Mouse (Mus musculus) regulatory T cell (primary cell): Measurements from ENCODE around the gene Arhgap17.

ENCODE experiments used
- in situ Hi-C: fragments of 300-600 bp; cut with MboI, MseI; formaldehyde crosslinking; loops from one replicate; pipeline ENCODE4 v1.15.1; 2025; ENCODE audit warnings: high pct_unique_total_duplicates

Arhgap17 gene

DNA sequence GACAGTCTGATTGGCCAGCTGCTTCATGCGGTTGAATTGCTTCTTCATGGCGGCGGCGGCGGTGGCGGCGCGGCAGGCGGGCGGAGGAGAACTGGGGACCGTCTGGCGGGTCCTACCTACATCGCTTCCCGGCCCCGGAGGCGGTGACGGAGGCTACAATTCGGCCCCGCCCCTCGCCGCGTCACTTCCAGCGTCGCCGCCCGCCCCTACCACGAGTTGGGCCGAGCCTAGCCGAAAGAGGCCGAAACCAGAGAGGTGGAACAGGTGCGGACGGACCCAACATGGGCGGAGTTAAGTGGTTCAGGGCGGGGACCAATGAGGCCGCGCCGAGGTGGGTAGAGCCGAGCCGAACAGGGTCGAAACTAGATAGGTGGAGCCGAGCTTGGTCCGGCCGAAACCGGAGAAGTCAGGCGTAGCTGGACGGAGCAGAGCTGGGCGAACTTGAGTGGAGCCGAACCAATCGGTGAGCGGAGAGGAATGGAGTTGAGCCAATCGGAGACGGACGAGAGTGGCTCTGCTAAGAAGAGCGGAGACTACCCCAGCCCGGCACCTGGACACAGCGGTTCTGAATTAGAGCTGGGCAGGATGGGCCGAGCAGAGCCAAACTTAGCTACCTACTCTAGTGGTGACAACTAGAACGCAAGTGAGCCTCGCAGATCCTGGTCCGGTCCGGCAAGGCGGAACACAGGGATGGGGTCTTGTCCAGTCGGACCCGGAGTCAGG lies at the start of gene Arhgap17, which contains the start of gene Lcmt1:
Arhgap17 (minus strand) TSS at position 157 of the 723 bp plus-strand sequence.
Lcmt1 (plus strand) TSS at position 26 of the 723 bp plus-strand sequence.
- in situ Hi-C loops = loop anchor here (5.0 kb wide), 1 partner anchor 48 kb away; no protein-coding TSS in a partner anchor

DNA sequence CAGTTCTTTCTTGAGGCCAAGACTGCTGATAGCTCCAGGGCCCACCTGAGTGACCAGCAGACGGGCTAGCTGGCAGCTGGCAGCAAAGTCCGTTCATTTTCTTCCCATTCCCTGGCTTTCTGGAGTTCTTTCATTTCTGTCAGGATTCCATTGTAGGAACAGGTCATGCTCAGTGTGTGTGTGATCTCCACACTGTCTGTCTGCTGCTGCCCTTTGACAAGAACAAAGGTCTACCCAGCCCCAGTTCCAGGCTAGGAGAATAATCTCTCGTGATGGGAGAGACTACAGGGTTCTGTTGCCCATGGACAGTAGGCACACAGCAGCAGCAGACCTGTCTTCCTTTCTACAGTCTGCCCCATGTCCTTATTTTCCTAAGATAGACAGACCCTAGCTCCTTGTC lies 47.9 kb upstream of the Arhgap17 start:
- in situ Hi-C loops = no loop called here

DNA sequence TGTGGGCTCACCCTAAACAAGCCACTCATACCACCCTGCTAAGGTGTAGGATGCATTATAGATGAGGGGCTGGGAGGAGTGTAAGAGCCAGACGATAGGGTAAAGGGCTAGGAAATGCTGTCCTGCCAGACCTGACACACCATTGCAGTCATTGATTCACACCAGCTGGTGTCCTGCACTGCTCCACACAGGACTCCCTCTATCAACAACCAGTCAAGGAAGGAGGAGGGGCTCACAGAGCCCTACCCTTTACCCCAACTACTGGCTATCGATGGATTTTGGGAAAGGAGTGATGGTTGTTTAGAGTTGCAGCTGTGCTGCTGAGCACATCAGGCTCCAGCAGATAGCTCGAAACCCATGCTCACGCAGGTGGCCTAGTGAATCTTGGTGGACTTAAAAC lies 47.1 kb upstream of the Arhgap17 start:
- in situ Hi-C loops = no loop called here

DNA sequence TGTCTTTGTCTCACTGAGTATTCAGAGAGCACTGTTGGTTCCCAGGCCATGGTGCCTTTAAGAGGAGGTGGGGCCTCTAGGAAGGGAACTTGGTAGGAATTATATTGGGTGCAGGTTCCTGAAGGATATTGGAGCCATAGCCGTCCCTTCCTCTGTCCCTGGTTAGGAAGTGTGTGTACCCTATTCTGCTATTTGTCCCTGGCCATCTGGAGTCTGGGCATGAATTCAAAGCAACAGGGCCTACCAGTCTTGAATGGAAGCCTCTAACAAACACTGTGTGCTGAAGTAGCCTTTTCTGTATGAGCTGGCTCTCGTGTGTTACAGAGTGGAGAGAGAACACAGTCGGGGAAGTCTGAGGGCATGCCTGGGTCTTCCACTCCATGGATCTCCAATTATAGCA lies 42.4 kb upstream of the Arhgap17 start:
- in situ Hi-C loops = no loop called here

DNA sequence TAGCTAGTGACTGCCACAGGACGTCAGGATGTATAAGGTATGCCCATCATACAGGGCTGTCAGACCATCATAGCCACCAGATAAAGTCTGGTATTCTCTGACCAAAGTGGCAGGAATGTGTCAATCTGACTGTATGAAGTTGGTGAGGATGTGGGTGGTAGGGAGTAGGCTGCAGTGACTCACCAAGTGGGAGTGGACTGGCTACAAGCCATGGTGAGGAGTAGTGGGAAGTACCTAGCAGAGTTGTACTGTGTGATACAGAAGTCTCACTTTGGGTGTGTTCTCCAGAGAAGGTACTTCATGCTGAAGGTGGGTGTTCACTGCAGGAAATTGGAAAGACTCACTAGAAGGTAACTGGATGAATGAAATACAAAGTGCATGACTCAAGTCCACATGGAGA lies 41.4 kb upstream of the Arhgap17 start:
- in situ Hi-C loops = no loop called here

DNA sequence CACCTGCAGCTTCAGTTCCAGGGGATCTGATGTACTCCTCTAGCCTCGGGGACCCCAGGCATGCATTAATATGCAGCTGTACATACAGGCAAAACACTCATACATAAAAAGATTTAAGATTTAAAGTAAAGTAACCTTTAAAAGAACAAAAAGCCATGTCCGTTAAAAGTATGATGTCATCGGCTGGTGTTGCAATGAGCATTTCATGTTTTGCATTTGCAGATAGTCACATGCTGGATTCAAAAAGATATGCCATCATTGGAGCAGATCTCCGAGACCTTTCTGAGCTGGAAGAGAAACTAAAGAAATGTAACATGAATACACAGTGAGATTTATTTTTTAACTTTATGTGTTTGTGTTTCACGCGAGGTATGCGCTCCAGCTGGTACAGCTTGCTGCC lies 40.8 kb upstream of the Arhgap17 start:
- in situ Hi-C loops = no loop called here

DNA sequence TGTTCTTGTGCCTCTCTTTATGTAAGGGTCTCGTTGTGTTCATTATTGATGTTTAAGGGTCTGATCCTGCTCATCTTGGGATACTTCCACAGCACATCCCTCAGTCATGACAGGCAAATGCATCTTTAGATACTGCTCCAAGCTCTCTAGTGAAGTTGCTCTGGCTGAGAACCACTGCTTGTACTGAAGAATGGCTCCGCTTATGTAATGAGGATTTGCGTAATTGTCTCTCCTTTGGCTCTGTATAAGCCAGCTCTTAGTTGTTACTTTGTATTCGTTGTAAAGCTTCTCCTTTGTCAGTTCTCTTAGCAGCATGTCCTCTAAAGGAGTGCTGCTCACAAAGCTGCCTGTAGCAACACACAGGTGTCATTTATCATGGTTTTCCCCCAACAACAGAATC lies 37.3 kb upstream of the Arhgap17 start:
- in situ Hi-C loops = no loop called here

DNA sequence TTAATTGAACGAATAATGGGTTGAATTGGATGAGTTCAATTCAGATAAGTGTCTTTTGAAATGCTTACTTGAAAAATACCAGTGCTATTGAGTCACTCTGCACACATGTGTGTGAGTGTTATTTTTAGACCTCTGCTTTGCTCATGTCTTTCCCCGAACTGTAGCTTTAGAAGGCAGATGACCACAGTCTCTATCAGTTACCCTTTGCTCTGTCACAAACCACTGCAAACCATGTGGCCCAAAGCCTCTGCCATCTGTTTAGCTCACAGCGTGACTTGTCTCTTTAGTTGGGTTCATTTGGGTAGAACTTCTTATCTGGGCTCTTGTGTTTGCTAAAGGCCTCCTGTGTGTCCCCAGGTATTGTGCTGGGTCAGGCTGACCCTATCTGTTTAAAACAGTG lies 35.9 kb upstream of the Arhgap17 start:
- in situ Hi-C loops = no loop called here

DNA sequence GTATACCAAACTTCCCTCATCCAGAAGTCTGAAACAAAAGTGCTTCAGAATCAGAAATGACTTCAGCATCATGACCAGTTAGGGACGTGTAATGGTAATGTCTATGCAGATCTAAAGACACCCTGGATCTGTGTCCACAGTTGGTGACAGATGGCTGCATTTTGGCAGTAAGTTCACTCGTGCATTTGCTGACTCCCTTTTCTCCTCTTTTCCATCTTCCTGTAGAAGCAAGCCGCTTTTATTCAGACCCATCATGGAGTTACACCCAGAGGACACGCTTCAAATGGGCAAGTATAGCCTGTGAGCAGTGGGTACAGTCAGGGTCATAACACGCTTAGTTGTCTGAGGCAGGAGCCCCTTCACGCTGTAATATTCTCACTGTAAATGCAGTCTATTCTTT lies 34.5 kb upstream of the Arhgap17 start:
- in situ Hi-C loops = no loop called here

DNA sequence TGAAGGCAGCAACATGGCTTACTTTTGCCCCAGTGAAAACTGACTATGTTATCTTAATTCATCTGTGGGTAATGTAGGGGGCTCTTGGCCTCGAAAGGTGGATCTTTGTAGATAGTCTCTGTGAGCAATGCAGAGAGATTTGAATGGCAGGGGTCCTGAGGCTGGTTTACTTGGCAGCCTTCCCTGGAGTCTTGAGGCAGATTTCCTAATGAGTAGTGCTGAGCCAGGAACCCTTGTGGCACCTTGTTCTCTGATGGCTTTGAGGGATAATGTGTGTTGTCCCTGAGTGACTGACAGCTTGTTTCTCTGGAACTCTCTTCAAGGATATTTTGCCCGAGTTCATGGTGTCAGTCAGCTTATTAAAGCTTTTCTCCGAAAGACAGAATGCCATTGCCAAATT lies 31.4 kb upstream of the Arhgap17 start:
- in situ Hi-C loops = no loop called here

DNA sequence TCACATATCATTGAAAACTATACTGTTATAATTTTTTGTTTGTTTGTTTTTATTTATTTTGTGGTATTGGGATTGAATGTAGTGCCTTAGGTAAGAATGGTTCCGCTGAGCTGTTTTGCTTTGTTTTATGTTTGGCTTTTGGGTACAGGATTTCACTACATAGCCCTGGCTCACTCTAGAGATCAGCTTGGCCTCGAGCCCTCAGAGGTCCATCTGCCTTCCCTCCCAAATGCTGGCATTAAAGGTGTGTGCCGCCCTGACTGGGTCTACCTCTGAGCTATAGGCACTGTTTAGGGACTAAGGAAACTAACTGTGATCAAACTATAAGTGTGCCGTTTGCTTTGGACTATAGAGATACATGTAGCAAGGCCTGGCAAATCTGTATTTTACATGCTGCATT lies 29.6 kb upstream of the Arhgap17 start:
- in situ Hi-C loops = no loop called here

DNA sequence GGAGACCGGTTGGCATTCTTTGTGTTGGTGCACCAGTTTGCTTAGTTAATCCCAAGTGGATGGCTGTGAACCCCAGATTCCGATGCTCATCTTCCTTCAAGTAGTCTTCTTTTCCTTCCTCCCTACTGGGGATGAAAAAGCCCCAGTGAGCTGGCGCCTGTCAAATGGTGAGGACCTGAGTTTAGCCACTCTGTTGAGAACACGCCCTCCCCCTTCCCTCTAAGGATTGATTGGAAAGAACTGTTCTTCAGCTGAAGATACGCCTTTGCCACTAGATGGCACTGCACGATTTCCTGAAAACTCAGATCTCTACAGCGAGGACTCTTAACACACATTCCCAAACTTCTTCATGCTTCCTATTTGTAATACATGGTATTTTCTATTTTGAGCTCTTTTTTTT lies 29.1 kb upstream of the Arhgap17 start:
- in situ Hi-C loops = no loop called here

DNA sequence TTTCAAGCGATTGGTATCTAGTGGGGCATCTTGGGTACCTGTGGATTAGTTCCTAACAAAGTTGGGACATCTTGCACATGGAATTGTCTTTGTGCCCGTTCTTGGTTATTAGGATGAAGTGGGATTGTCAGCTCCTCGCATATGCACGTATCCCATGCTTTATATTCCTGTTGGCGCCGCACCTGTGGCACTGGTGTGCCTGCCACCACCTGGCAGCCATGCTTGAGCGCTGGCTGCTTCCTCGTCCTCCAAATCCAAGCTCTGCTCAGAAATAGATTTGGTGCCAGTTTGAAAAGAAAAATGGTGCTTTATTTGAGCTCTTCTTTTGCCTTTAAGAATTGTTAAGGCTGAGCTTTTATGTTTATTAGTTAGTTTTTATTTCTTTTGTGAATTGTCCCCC lies 28.2 kb upstream of the Arhgap17 start:
- in situ Hi-C loops = no loop called here

DNA sequence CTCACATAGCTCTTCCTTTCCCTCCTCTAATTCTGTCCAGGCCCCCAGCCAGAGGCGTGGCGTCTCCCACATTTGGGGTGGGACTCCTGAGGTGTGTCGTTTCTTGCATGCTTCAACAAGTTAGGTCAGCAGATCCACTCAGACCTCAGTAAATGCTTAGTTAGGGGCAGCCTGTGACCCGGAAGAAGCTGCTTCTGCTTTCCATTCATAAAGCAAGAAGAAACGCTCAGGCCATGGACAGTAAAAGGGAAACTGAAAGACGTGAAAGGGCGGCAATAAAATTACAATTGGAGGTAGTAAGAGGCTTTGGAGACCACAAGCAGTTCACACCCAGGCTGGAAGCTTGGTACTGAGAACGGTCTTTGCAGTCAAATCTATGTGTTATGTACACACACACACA lies 27.7 kb upstream of the Arhgap17 start:
- in situ Hi-C loops = no loop called here

DNA sequence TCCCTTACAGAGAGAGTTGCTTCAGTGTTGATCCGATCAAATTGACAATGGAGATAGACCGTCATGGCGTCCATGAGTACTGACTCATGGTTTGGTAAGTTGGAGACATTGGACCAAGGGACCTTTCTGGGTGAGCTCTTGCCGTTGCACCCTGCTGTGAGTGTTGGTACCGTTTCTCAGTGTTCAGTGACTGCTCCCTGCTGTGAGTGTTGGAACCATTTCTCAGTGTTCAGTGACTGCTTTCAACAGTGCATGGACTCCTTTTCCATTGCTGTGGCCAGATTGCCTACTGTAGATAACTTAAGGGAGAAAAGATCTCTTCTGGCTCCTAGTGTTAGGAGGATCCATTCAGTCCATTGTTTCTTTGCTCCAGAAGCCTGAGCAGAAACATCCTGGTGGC lies 27.2 kb upstream of the Arhgap17 start:
- in situ Hi-C loops = no loop called here

DNA sequence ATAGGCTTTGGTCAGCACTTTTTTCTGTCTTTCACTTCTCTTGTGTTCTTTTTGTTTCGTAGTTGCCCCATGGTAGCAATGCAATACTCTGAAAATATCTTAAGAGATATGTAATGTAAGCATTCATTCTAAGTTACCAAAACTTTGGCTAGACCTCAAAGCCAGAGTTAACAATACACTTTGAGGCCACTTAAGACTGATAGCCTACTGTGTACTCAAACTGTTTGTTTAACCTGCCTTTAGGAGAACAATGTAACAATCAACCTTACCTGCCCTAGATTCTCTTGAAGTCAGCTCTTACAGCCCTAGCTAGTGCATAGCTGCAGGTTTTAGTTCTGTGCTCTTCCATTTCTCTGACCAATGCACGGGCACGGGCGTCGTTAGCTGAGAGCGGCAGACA lies 24.6 kb upstream of the Arhgap17 start:
- in situ Hi-C loops = no loop called here

DNA sequence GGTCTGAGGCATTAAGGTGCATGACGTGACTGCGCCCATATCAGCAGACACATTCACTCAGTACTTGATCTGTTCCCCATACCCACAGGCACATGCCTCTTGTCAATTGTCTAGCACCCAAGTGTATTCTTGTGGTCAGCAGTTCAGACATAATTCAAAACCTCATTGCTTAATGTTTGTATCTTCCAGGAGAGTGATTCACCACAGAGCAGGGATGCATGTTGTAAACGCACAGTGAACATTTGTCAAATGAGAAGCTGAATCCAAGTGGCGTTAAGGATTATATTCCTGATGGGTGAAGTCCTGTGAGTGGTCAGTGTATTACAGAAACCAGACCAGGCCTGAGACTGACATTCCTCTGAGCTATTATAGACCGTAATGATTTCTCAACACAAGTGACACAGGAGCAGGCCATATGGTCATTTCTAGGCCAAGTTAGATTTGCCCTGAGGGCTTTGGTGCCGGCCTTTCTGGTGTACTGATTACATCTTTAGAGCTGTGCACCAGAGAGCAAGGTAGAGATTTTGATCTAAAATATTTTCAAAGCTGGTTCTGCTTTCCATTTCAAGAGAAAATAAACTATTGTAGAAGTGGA lies 20.1 kb upstream of the Arhgap17 start:
- in situ Hi-C loops = no loop called here

DNA sequence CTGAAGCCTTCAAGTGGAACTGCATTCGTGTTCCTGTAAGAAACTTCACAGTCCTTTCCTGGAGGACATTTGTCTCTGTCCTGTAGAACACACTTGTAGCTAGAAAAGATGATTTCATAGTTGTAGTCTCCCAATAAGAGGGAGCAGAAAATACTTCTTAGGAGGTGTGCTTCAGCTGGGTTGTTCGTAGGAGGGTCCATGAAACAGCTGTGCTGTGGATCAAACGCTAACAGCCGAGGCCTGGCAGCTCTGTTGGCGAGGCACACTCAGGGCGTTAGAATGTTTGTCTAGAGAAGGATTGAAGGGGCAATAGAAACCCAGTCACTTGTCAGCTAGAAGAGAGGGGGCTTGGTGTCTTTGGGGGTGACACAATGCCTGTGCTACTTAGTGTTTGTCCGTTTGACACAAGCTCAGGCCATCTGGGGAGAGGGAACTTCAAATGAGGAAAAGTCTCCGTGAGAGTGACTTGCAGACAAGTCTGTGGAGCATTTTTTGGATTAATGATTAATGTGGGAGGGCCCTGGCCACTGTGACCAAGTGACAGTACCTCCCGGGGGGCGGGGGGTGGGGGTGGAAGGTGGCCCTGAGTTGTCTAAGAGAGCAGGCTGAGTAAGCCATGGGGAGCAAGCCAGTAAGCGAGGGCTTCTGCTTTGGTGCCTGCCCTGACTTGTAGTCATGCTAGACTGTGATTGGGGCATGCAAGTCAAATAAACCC lies 16.1 kb upstream of the Arhgap17 start:
- in situ Hi-C loops = no loop called here

DNA sequence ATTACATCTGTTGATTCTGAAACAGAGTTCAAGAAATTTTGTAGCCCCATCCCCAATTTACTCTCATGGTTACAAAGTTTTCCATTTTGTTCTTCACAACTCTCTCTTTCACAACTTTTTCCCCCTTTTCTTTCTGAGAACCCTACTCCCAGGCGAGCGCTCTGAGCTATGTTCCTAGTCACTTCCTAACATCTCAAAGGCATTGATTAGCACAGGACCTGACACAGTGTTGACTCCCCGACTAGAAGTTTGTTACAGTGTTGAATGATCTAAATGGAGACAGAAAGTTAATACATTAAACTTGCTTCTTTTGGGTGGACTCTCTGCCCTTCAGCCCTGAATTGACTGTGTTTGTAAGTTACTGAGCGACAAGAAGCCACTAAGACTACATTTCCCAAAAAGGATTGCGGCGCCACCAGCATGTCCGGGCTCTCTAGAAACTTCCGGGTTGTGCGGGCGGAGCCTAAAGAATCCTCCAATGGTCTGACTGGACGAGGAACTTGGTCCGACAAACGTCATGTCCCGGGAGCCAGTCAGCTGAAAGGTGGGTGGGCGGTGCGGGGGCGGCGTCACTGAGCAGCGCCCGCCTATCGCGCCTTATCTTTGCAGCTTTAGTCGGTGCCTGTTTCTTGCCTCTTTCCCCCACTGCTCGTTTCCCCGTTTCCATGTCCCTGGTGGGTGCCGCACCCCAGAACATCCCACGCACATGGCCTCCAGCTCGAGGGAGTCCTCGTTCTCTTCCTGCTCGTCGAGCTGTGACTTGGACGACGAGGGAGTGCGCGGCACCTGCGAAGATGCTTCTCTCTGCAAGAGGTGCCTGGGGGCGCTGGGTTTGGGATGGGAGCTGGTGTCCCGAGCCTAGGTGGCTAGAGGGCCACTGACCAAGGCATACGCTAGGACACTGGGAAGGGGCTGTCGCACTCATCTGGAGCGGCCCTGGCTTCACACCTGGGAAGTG lies 8.0 kb upstream of the Arhgap17 start:
- in situ Hi-C loops = no loop called here

DNA sequence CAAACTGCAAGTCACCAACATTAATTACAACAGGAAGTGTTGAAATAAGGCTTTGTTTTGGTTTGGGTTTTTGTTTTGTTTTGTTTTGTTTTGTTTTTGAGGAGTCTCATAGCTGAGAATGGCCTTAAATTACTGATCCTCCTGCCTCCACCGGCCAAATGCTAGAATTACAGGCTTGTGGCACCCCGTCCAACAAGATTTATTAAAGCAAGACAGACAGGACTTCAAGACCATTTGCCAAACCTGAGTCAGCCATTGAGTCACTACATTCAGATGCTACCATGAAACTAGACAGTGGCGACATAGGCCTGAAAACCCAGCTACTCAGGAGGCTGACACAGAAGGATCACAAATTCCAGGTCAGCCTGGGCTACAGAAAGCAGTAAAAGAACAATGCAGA lies 1.8 kb upstream of the Arhgap17 start:
- in situ Hi-C loops = loop anchor here (5.0 kb wide), 1 partner anchor 49 kb away; no protein-coding TSS in a partner anchor

DNA sequence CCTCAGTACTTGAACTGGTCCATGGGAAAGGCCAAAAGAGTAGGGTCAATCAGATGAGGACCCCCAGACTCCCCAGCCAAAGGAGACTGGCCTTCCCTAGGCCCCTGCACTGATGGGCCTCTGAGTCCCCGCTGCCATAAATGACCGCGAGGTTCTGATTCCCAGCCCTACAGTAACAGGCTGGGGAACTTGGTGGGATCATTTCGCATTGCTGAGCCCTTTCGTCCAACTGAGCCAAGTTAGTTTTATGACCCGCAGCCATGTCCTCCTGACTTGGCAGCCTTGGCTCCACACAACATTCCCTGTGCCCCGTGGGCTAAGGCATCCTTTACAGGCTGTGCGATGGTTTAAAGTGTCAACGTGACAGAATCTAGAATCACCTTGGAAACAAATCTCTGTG lies 985 bp upstream of the Arhgap17 start:
- in situ Hi-C loops = loop anchor here (5.0 kb wide), 1 partner anchor 48 kb away; no protein-coding TSS in a partner anchor
